Mouse (Mus musculus) stomach, embryonic 14.5 days (tissue): ENCODE measurements around the gene Fgf7. TPM values are rescaled to one million over a fixed set of nuclear protein-coding genes. Genes with fewer than 3 reads are reported as not detected.
A peak's percentile ranks its signal among the peaks of the same experiment; 100 is the strongest.

Experiments
- ATAC-seq: fragments of 200-750 bp; cut with Nextera tagmentation; 2 replicates; pipeline ENCODE4 v1.8.0; 2017; ENCODE audit warnings: low read depth, moderate TSS enrichment; ENCODE audit not compliant: insufficient number of reproducible peaks, insufficient read depth, low FRiP score
- H3K27ac ChIP-seq: fragments of 300-500 bp; sonication (generic); 2 replicates; pipeline ENCODE4 v1.5.1; 2014; ENCODE audit warnings: mild to moderate bottlenecking, low read length, moderate library complexity, mixed read lengths
- H3K27me3 ChIP-seq: fragments of 300-500 bp; sonication (generic); 2 replicates; pipeline ENCODE4 v1.6.1; 2014; ENCODE audit warnings: low read length, control low read depth, mixed read lengths; ENCODE audit not compliant: control insufficient read depth, insufficient read depth
- H3K36me3 ChIP-seq: fragments of 300-500 bp; sonication (generic); 2 replicates; pipeline ENCODE4 v1.6.1; 2014; ENCODE audit warnings: mild to moderate bottlenecking, control low read depth, low read length, moderate library complexity, mixed read lengths; ENCODE audit not compliant: control insufficient read depth, insufficient read depth
- H3K4me1 ChIP-seq: fragments of 300-500 bp; sonication (generic); 2 replicates; pipeline ENCODE4 v1.6.1; 2014; ENCODE audit warnings: low read length, control low read depth, mixed read lengths; ENCODE audit not compliant: control insufficient read depth, insufficient read depth
- H3K4me2 ChIP-seq: fragments of 300-500 bp; sonication (generic); replicated peaks from 2 replicates; pipeline ENCODE4 v1.6.1; 2014; ENCODE audit warnings: low read depth, low read length, control low read depth
- H3K4me3 ChIP-seq: fragments of 300-500 bp; sonication (generic); 2 replicates; pipeline ENCODE4 v1.5.1; 2014; ENCODE audit warnings: low read depth, low read length, control low read depth
- H3K9ac ChIP-seq: fragments of 300-500 bp; sonication (generic); replicated peaks from 2 replicates; pipeline ENCODE4 v1.6.1; 2014; ENCODE audit warnings: low read depth, mild to moderate bottlenecking, control low read depth, low read length, moderate library complexity, mixed read lengths
- H3K9me3 ChIP-seq: fragments of 300-500 bp; sonication (generic); 2 replicates; pipeline ENCODE4 v1.6.1; 2016; ENCODE audit warnings: low read depth, low read length, control low read depth; ENCODE audit not compliant: control insufficient read depth
- WGBS: fragments of 180-500 bp; shearing (Covaris S2); extraction: QIAGEN DNeasy Blood & Tissue Kit; methylation state at CpG from one replicate; pipeline ENCODE4 v1.1.7; 2014; 5-methylcytosine and 5-hydroxymethylcytosine counted together
- polyA plus RNA-seq: library from polyadenylated mRNA; unstranded; fragments of >200 nt; fragmentation: Nextera tagmentation; extraction: Ambion mirVana; gene quantifications from 2 replicates; pipeline ENCODE4 v1.2.1, GENCODE M21; 2014

Fgf7 gene
- polyA plus RNA-seq, 1 experiment from 2014 or later, result 4.5 TPM

- Histone ChIP-seq H3K27ac (no peak overlapping the region), H3K27me3 (no peaks in the 10 kb centered on the region), H3K4me3 (no peak overlapping the region), H3K4me2 (no peak overlapping the region), H3K4me1 (no peaks in the 10 kb centered on the region), H3K9ac (no peak overlapping the region), H3K36me3 (no peaks in the 10 kb centered on the region), H3K9me3 (no peaks in the 10 kb centered on the region)
- WGBS, result 80% methylated on average over 5 of the region's 5 CpGs
- no peak for ATAC-seq
Observed at GRCm38 (mm10) chr2:126045621-126046020, 11.2 kb downstream of the Fgf7 start.

GRCm38 (mm10) chr2:126052749-126053557 is 18.5 kb downstream of the Fgf7 start:
- H3K27me3 ChIP-seq, result no peaks in the 10 kb centered on the region
- H3K4me2 ChIP-seq, result no peak overlapping the region
- ATAC-seq, result no peak
- H3K36me3 ChIP-seq, result no peaks in the 10 kb centered on the region
- no peaks in the 10 kb centered on the region; the same call in 1 of the 2 replicates for H3K4me1 ChIP-seq
- H3K9ac ChIP-seq, result no peak overlapping the region
- H3K4me3 ChIP-seq, result no peak overlapping the region
- no peak overlapping the region for H3K27ac ChIP-seq
- WGBS, result 34% methylated on average over 6 of the region's 6 CpGs
- no peaks in the 10 kb centered on the region for H3K9me3 ChIP-seq

- 54% methylated on average over 5 of the region's 5 CpGs for WGBS
Observed at GRCm38 (mm10) chr2:126053657-126054056, 19.2 kb downstream of the Fgf7 start.

GRCm38 (mm10) chr2:126060595-126060994 is 26.1 kb downstream of the Fgf7 start:
- Histone ChIP-seq H3K9me3 (no peaks in the 10 kb centered on the region), H3K27ac (peak overlapping the region; percentile 74; the same call in 1 of the 2 replicates), H3K27me3 (no peaks in the 10 kb centered on the region), H3K4me3 (no peak overlapping the region), H3K4me1 (peaks cover 4% of the 10 kb centered on the region), H3K36me3 (no peaks in the 10 kb centered on the region), H3K4me2 (0 out of 2 replicates have a peak overlapping the region, but pooled peaks have one; percentile 6), H3K9ac (no peak overlapping the region)
- 42% methylated on average over 4 of the region's 4 CpGs for WGBS
- ATAC-seq, result peak; percentile 65; the same call in 1 of the 2 replicates

More at GRCm38 (mm10) chr2:126053657-126054056, 19.2 kb downstream of the Fgf7 start:
- Histone ChIP-seq H3K4me1 (no peaks in the 10 kb centered on the region; the same call in 1 of the 2 replicates), H3K9me3 (no peaks in the 10 kb centered on the region), H3K4me2 (no peak overlapping the region), H3K27ac (no peak overlapping the region), H3K27me3 (no peaks in the 10 kb centered on the region), H3K36me3 (no peaks in the 10 kb centered on the region), H3K4me3 (no peak overlapping the region), H3K9ac (no peak overlapping the region)
- ATAC-seq, result no peak

- 34% methylated on average over 17 of the region's 17 CpGs for WGBS
- no peaks in the 10 kb centered on the region for H3K36me3 ChIP-seq
- peak; percentile 67; the same call in 1 of the 2 replicates for ATAC-seq
- peak overlapping the region; percentile 74; the same call in 1 of the 2 replicates for H3K27ac ChIP-seq
- no peak overlapping the region for H3K4me3 ChIP-seq
- no peaks in the 10 kb centered on the region for H3K9me3 ChIP-seq
- H3K27me3 ChIP-seq, result no peaks in the 10 kb centered on the region
- 0 out of 2 replicates have a peak overlapping the region, but pooled peaks have one; percentile 6 for H3K4me2 ChIP-seq
- H3K9ac ChIP-seq, result no peak overlapping the region
- H3K4me1 ChIP-seq, result peaks cover 4% of the 10 kb centered on the region; the same call in 1 of the 2 replicates
Observed at GRCm38 (mm10) chr2:126061037-126061773, 26.7 kb downstream of the Fgf7 start.

GRCm38 (mm10) chr2:126062876-126063275 is 28.4 kb downstream of the Fgf7 start:
- no peak overlapping the region for H3K9ac ChIP-seq
- no peaks in the 10 kb centered on the region for H3K27me3 ChIP-seq
- H3K27ac ChIP-seq, result no peak overlapping the region
- H3K36me3 ChIP-seq, result no peaks in the 10 kb centered on the region
- no peak for ATAC-seq
- no peak overlapping the region for H3K4me3 ChIP-seq
- H3K9me3 ChIP-seq, result no peaks in the 10 kb centered on the region
- peaks cover 4% of the 10 kb centered on the region; the same call in 1 of the 2 replicates for H3K4me1 ChIP-seq
- no peak overlapping the region for H3K4me2 ChIP-seq
- WGBS, result 66% methylated on average over 7 of the region's 7 CpGs

- no peak overlapping the region for H3K4me2 ChIP-seq
- H3K4me1 ChIP-seq, result peaks cover 4% of the 10 kb centered on the region; the same call in 1 of the 2 replicates
- no peak overlapping the region for H3K4me3 ChIP-seq
- H3K27me3 ChIP-seq, result no peaks in the 10 kb centered on the region
- H3K36me3 ChIP-seq, result no peaks in the 10 kb centered on the region
- WGBS, result 50% methylated on average over 2 of the region's 2 CpGs
- no peak for ATAC-seq
- no peak overlapping the region for H3K9ac ChIP-seq
- H3K9me3 ChIP-seq, result no peaks in the 10 kb centered on the region
- no peak overlapping the region for H3K27ac ChIP-seq
Observed at GRCm38 (mm10) chr2:126064814-126065213, 30.4 kb downstream of the Fgf7 start.

GRCm38 (mm10) chr2:126065303-126065856 is 30.9 kb downstream of the Fgf7 start:
- H3K27me3 ChIP-seq, result no peaks in the 10 kb centered on the region
- H3K36me3 ChIP-seq, result no peaks in the 10 kb centered on the region
- ATAC-seq, result no peak
- H3K4me1 ChIP-seq, result peaks cover 4% of the 10 kb centered on the region; the same call in 1 of the 2 replicates
- H3K4me3 ChIP-seq, result no peak overlapping the region
- no peaks in the 10 kb centered on the region for H3K9me3 ChIP-seq
- H3K27ac ChIP-seq, result no peak overlapping the region
- no peak overlapping the region for H3K4me2 ChIP-seq
- H3K9ac ChIP-seq, result no peak overlapping the region
- 72% methylated on average over 3 of the region's 3 CpGs for WGBS
